Mouse (Mus musculus): ENCODE measurements around the gene St7.

DNA sequence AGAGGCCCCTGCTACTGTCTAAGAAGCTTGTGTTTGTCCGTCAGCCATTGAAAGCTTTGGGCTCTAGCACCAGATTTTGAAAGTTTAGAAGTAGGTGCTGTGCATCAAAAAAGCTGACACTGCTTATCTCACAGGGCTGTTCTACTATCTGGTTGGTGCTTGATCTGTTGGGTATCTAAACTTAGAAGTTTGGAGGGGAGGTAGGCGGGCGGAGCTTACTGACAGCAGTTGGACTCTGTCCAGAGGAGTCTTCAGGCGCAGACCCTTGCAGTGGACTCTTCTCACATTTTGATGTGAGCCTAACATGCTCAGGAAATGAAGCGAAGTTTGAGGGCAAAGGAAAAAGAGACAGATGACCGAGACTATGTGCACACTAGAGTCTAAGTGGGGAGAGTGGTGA, 48.9 kb downstream of the St7 start:
- TF ChIP-seq CTCF (IDR thresholded peaks at IDR 0.05; ENCODE audit: borderline replicate concordance, extremely low read depth, insufficient read depth, insufficient read length) = no peak
- TF ChIP-seq POLR2A (IDR thresholded peaks at IDR 0.05; ENCODE audit: borderline replicate concordance, extremely low read depth, insufficient read depth, insufficient read length, poor library complexity, severe bottlenecking) = no peak
